Mouse (Mus musculus) heart, postnatal 0 days (tissue): ENCODE results near the gene Scoc. TPM values are rescaled to one million over a fixed set of nuclear protein-coding genes. Genes with fewer than 3 reads are reported as not detected.
A peak's percentile ranks its signal among the peaks of the same experiment; 100 is the strongest.

Source experiments
- ATAC-seq: fragments of 200-750 bp; cut with Nextera tagmentation; 2 replicates; pipeline ENCODE4 v1.8.0; 2017; ENCODE audit warnings: low read depth, moderate number of reproducible peaks, moderate library complexity; ENCODE audit not compliant: insufficient read depth
- DNase-seq: peaks from one replicate; pipeline ENCODE4 v3.0.0-alpha.2; 2016; ENCODE audit warnings: low spot score
- H3K27ac ChIP-seq: fragments of 300-500 bp; sonication (generic); 2 replicates; pipeline ENCODE4 v1.5.1; 2014; ENCODE audit warnings: low read depth, mild to moderate bottlenecking
- H3K27me3 ChIP-seq: fragments of 300-500 bp; sonication (generic); 2 replicates; pipeline ENCODE4 v1.6.1; 2014; ENCODE audit warnings: low read length, mixed read lengths; ENCODE audit not compliant: control insufficient read depth, insufficient read depth
- H3K36me3 ChIP-seq: fragments of 300-500 bp; sonication (generic); replicated peaks from 2 replicates; pipeline ENCODE4 v1.6.1; 2014; ENCODE audit warnings: low read length, mixed read lengths; ENCODE audit not compliant: control insufficient read depth, insufficient read depth
- H3K4me1 ChIP-seq: fragments of 300-500 bp; sonication (generic); 2 replicates; pipeline ENCODE4 v1.6.1; 2014; ENCODE audit warnings: antibody characterized with exemption; ENCODE audit not compliant: control insufficient read depth, insufficient read depth
- H3K4me2 ChIP-seq: fragments of 300-500 bp; sonication (generic); 2 replicates; pipeline ENCODE4 v1.6.1; 2014; ENCODE audit warnings: low read depth, mild to moderate bottlenecking, low read length, moderate library complexity
- H3K4me3 ChIP-seq: fragments of 300-500 bp; sonication (generic); 2 replicates; pipeline ENCODE4 v1.5.1; 2014; ENCODE audit warnings: low read depth, low read length
- H3K9ac ChIP-seq: fragments of 300-500 bp; sonication (generic); replicated peaks from 2 replicates; pipeline ENCODE4 v1.6.1; 2014; ENCODE audit warnings: low read depth, low read length, mixed read lengths
- H3K9me3 ChIP-seq: fragments of 300-500 bp; sonication (generic); replicated peaks from 2 replicates; pipeline ENCODE4 v1.6.1; 2016; ENCODE audit warnings: low read length; ENCODE audit not compliant: control insufficient read depth
- CTCF ChIP-seq: IDR thresholded peaks from 2 replicates; pipeline ENCODE4 v1.5.1; 2016; ENCODE audit warnings: antibody characterized with exemption, control low read depth, low read depth
- EP300 ChIP-seq: IDR thresholded peaks from 2 replicates; pipeline ENCODE4 v1.6.1; 2016; ENCODE audit warnings: antibody characterized with exemption, low read depth
- WGBS: fragments of 180-500 bp; shearing (Covaris S2); extraction: QIAGEN DNeasy Blood & Tissue Kit; methylation state at CpG from one replicate; pipeline ENCODE4 v1.1.7; 2014; 5-methylcytosine and 5-hydroxymethylcytosine counted together
- polyA plus RNA-seq: library from polyadenylated mRNA; unstranded; fragments of >200 nt; fragmentation: Nextera tagmentation; extraction: Ambion mirVana; gene quantifications from 2 replicates; pipeline ENCODE4 v1.2.1, GENCODE M21; 2015
- total RNA-seq: library from RNA; depleted of rRNA; stranded (reverse); fragments of >200 nt; gene quantifications from 2 replicates; pipeline ENCODE4 v1.2.3, GENCODE M21; 2014; ENCODE audit warnings: low replicate concordance

Gene Scoc
- total and polyA plus RNA-seq, 2 experiments from 2014 or later = 18.3 to 65.8 TPM

- no peaks in the 10 kb centered on the region for H3K4me1 ChIP-seq
- 0 out of 2 replicates have a peak, but pooled peaks cover 9% of the 10 kb centered on the region for H3K27me3 ChIP-seq
- no peak overlapping the region for H3K9ac ChIP-seq
- no peak for DNase-seq
- TF ChIP-seq EP300 = no peak
- TF ChIP-seq CTCF = no peak
- no peak for ATAC-seq
- H3K9me3 ChIP-seq = no peaks in the 10 kb centered on the region
- no peaks in the 10 kb centered on the region for H3K36me3 ChIP-seq
- no peak overlapping the region for H3K4me2 ChIP-seq
- no peak overlapping the region for H3K4me3 ChIP-seq
- no peak overlapping the region for H3K27ac ChIP-seq
- WGBS = 42% methylated on average over 10 of the region's 10 CpGs
Measured at GRCm38 (mm10) chr8:83405548-83405947, 52.6 kb downstream of the Scoc start.

GRCm38 (mm10) chr8:83397726-83398125 lies 60.5 kb downstream of the Scoc start:
- Histone ChIP-seq H3K4me3 (no peak overlapping the region), H3K4me2 (no peak overlapping the region), H3K27ac (no peak overlapping the region), H3K9ac (no peak overlapping the region), H3K36me3 (no peaks in the 10 kb centered on the region), H3K9me3 (no peaks in the 10 kb centered on the region), H3K27me3 (0 out of 2 replicates have a peak, but pooled peaks cover 4% of the 10 kb centered on the region), H3K4me1 (no peaks in the 10 kb centered on the region)
- ATAC-seq (no peak), DNase-seq (no peak)
- 66% methylated on average over 4 of the region's 4 CpGs for WGBS
- TF ChIP-seq EP300 = no peak
- TF ChIP-seq CTCF = no peak

DNA sequence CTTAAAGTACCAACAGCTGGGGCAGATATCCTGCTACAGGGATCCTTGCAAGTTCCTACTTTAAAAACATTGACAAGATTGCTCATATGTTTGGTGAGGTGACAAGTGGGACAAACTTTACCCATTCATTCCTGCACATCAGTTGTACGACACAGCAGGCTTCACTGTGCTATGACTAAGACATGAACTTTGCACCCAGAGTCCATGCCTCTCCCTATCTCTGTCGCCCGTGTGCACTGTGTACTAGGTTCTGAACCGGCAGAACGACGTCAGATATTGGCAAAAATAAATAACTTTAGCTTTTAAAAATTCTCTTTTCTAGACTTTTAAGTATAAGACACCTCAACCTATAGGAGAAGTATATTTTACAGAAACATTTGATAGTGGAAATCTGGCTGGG lies 61.5 kb downstream of the Scoc start:
- Histone ChIP-seq H3K4me2 (no peak overlapping the region), H3K9me3 (no peaks in the 10 kb centered on the region), H3K36me3 (no peaks in the 10 kb centered on the region), H3K9ac (no peak overlapping the region), H3K27me3 (no peaks in the 10 kb centered on the region), H3K27ac (no peak overlapping the region), H3K4me3 (no peak overlapping the region), H3K4me1 (no peaks in the 10 kb centered on the region)
- ATAC-seq (no peak), DNase-seq (no peak)
- 79% methylated on average over 6 of the region's 6 CpGs for WGBS
- TF ChIP-seq EP300 (no peak), CTCF (no peak)

DNA sequence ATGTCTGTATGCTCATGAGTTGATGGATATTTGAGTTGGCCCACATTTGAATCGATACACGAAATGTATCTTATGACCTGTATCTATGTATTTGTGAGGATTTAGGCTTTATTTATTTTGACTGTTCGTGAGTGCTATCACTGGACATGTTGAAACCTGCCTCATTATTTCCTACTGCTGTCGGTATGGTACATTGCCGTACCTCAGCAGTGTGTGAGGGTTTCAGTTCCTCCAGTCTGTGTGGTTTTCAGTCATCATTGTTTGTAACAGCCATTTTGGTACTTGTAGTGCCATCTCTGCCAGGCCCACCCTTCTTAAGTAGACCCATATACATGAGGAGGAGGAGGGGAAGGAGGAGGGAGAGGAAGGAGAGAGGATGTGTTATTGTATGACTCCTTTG lies 63.9 kb downstream of the Scoc start:
- no peak for ATAC-seq
- H3K4me1 ChIP-seq = no peaks in the 10 kb centered on the region; the same call in 1 of the 2 replicates
- TF ChIP-seq EP300 = no peak
- no peak overlapping the region for H3K4me2 ChIP-seq
- no peak overlapping the region for H3K9ac ChIP-seq
- no peaks in the 10 kb centered on the region for H3K9me3 ChIP-seq
- H3K36me3 ChIP-seq = no peaks in the 10 kb centered on the region
- WGBS = 78% methylated on average over 5 of the region's 5 CpGs
- no peak overlapping the region for H3K4me3 ChIP-seq
- H3K27me3 ChIP-seq = peaks cover 19% of the 10 kb centered on the region
- H3K27ac ChIP-seq = no peak overlapping the region
- DNase-seq = no peak

DNA sequence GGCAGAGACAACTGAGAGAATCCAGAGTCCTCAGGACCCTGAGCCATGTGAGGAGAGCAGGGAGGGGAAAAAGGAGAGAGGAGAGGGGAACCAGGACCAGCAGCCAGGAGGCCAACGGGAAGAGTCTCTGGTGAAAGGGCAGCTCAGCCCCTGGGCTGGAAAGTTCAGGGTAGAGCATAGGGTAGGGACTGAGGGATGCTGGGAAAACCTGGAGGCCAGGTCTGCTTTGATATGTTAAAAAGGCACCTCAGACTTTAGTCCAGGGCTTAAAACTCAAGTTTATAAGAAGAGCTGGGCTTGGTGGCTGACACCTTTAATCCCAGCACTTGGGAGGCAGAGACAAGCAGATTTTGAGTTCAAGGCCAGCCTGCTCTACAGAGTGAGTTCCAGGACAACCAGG lies 65.7 kb downstream of the Scoc start:
- no peak overlapping the region for H3K4me2 ChIP-seq
- no peak for DNase-seq
- no peak for ATAC-seq
- WGBS = 58% methylated on average over 1 of the region's 1 CpGs
- H3K27ac ChIP-seq = no peak overlapping the region
- TF ChIP-seq EP300 (no peak), CTCF (no peak)
- peaks cover 34% of the 10 kb centered on the region for H3K27me3 ChIP-seq
- no peak overlapping the region for H3K4me3 ChIP-seq
- H3K36me3 ChIP-seq = no peaks in the 10 kb centered on the region
- no peaks in the 10 kb centered on the region for H3K9me3 ChIP-seq
- no peaks in the 10 kb centered on the region; the same call in 1 of the 2 replicates for H3K4me1 ChIP-seq
- H3K9ac ChIP-seq = no peak overlapping the region

GRCm38 (mm10) chr8:83390006-83390701 lies 68.0 kb downstream of the Scoc start:
- WGBS = 10% methylated on average over 14 of the region's 14 CpGs

More at GRCm38 (mm10) chr8:83390006-83390701, 68.0 kb downstream of the Scoc start:
- Histone ChIP-seq H3K27me3 (peaks cover 34% of the 10 kb centered on the region), H3K4me1 (no peaks in the 10 kb centered on the region; the same call in 1 of the 2 replicates), H3K4me3 (peak overlapping the region; percentile 36), H3K27ac (no peak overlapping the region), H3K9ac (no peak overlapping the region), H3K9me3 (no peaks in the 10 kb centered on the region), H3K4me2 (peak overlapping the region; percentile 52), H3K36me3 (no peaks in the 10 kb centered on the region)
- ATAC-seq (no peak), DNase-seq (no peak)
- TF ChIP-seq EP300 (no peak), CTCF (no peak)
